Mouse (Mus musculus) liver, adult 2 months (tissue): Measurements from ENCODE around the gene Fntb. TPM values are rescaled to one million over a fixed set of nuclear protein-coding genes. Genes with fewer than 3 reads are reported as not detected.

Source experiments
- DNase-seq: peaks from one replicate; pipeline ENCODE4 v3.0.0-alpha.2; 2011; ENCODE audit warnings: low read depth, low spot score; ENCODE audit errors: extremely low read depth
- H3K27ac ChIP-seq: fragments of 200-500 bp; replicated peaks from 2 replicates; pipeline ENCODE4 v1.5.1; 2012; ENCODE audit warnings: low read depth, mild to moderate bottlenecking, control low read depth, inconsistent platforms, low read length; ENCODE audit not compliant: insufficient read depth
- H3K27me3 ChIP-seq: fragments of 200-500 bp; 2 replicates; pipeline ENCODE4 v1.6.1; 2012; ENCODE audit warnings: mild to moderate bottlenecking, moderate library complexity, low read length, inconsistent platforms; ENCODE audit not compliant: control insufficient read depth, insufficient read depth
- H3K36me3 ChIP-seq: fragments of 200-500 bp; 2 replicates; pipeline ENCODE4 v1.6.1; 2012; ENCODE audit warnings: low read length, inconsistent platforms; ENCODE audit not compliant: control insufficient read depth, insufficient read depth
- H3K4me1 ChIP-seq: fragments of 200-500 bp; 2 replicates; pipeline ENCODE4 v1.6.1; 2011; ENCODE audit warnings: low read length; ENCODE audit not compliant: control insufficient read depth, insufficient read depth
- H3K4me3 ChIP-seq: fragments of 200-500 bp; 2 replicates; pipeline ENCODE4 v1.5.1; 2011; ENCODE audit warnings: low read depth, mild to moderate bottlenecking, control low read depth, low read length, moderate library complexity; ENCODE audit not compliant: insufficient read depth
- H3K79me2 ChIP-seq: fragments of 200-500 bp; 2 replicates; pipeline ENCODE4 v1.6.1; 2012; ENCODE audit warnings: inconsistent platforms, mild to moderate bottlenecking, low read length, moderate library complexity; ENCODE audit not compliant: control insufficient read depth, insufficient read depth
- H3K9ac ChIP-seq: fragments of 200-500 bp; 2 replicates; pipeline ENCODE4 v1.6.1; 2012; ENCODE audit warnings: low read depth, mild to moderate bottlenecking, control low read depth, inconsistent platforms, low read length
- CTCF ChIP-seq: fragments of 200-500 bp; IDR thresholded peaks from 2 replicates; pipeline ENCODE4 v1.5.1; 2011; ENCODE audit warnings: low read depth, low read length, control low read depth
- POLR2A ChIP-seq: fragments of 200-500 bp; IDR thresholded peaks from 2 replicates; pipeline ENCODE4 v1.6.1; 2011; ENCODE audit warnings: low read length, control low read depth; ENCODE audit not compliant: insufficient read depth; ENCODE audit errors: extremely low read depth
- WGBS: fragments of 180-500 bp; shearing (Covaris S2); methylation state at CpG from one replicate; pipeline ENCODE4 v1.1.7; 2018; 5-methylcytosine and 5-hydroxymethylcytosine counted together
- polyA plus RNA-seq: library from polyadenylated mRNA; depleted of rRNA; stranded (reverse); fragments of >200 nt; gene quantifications from 2 replicates; pipeline ENCODE4 v1.2.3, GENCODE M21; 2012; rRNA removed
- total RNA-seq: library from RNA; depleted of rRNA; stranded (reverse); fragments of >200 nt; gene quantifications from 2 replicates; pipeline ENCODE4 v1.2.3, GENCODE M21; 2014; rRNA removed

The Fntb gene
- total and polyA plus RNA-seq, 2 experiments = 1.4 to 6.5 TPM

DNA sequence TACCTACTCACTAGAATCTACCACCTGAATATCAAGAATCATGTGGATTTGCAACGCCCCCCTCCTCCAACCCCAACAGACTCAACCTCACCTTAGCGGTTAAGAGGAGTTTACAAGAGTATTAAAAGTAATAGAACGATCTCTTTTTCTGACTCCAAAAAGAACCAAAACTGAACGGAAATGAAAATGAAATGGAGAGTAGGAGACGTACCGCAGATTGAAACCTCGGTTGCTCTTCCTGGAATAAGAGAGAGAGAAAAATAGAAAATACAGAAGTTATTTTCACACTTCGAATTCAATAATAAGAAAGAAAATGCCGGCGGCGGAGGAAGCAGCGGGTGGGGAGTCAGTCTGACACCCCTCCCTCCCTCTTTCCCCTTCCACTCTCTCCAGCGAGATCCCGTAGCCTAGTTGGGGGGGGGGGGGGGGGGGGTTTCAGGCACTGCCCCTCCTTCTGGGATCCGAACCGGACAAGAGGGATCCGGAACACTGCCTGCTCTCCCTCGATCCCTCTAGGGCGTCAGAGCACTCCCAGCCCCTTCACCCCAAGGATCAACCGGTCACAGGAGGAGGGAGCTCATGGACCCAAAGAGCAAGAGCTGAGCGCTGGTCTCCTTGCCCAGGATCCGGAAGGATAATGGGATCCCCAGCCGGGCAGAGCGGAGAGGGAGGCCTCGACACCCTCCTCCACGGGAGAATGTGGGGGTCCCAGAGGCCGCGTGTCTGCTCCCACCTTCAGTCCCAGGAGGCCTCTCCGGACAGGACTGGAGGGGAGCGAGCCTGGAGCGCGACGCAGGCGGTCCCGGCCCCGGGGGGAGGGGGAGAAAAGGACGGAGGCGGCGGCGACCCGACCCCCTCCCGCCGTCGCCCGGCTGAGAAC is 195.9 kb downstream of the Fntb start:
- H3K4me1 ChIP-seq = peaks cover 2% of the 10 kb centered on the region
- WGBS = 4% methylated on average over 41 of the region's 45 CpGs
- H3K27me3 ChIP-seq = no peaks in the 10 kb centered on the region
- peak overlapping the region; percentile 66 for H3K9ac ChIP-seq
- H3K27ac ChIP-seq = peak overlapping the region; percentile 33
- H3K36me3 ChIP-seq = 0 out of 2 replicates have a peak, but pooled peaks cover 4% of the 10 kb centered on the region
- peaks cover 10% of the 10 kb centered on the region; the same call in 1 of the 2 replicates for H3K79me2 ChIP-seq
- TF ChIP-seq POLR2A (no peak), CTCF (no peak)
- DNase-seq = no peak
- peak overlapping the region; percentile 76 for H3K4me3 ChIP-seq

DNA sequence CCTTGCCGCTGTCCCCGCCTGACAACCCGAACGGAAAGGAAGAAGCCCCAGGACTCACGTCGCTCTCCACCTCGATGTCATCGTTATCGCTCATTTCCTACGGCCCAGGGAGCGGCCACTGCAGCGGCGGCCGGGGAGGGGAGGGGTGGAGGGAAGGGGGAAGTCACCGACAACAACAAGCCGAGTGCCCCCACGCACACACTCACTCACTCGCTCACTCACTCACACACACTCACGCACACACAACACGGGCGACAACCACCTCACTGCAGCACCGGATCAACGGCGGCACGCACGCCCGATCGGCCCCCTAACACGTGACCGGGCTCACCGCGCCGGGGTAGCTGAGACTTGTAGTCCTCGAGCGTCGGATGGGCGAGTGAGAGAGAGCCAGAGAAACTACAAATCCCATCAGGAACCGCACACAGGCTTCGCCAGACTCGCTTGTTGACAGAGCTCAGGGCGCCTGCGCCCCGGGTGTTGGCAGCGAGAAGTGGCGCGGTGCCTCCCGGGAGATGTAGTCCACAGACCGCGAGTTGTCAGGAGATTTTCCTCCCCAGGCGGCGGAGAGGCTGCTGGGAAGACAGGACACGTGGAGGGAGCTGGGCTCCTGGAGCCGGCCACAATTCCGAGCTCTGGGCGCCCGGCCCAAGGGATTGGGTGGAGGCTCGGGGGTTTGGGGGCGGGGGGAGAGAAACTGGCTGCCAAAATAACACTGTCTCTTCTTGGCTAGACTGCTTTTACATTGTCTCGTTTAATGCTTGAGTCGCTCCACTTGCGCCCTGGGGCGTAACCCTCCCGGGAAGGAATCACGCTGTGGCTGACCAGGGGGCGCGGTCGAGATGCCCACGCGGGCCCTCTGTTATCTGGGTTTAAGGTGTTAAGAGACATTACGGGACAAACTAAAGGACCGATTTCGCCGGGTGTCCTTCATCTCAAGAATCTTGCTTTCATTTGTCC is 196.8 kb downstream of the Fntb start, which contains the start of gene Max:
Gene Max, minus strand, starts transcription at position 270 of the 960 bp plus-strand sequence.
- Histone ChIP-seq H3K4me3 (peak within 1 kb of the TSS; percentile 76), H3K36me3 (0 out of 2 replicates have a peak, but pooled peaks cover 4% of the 10 kb centered on the region), H3K9ac (peak within 1 kb of the TSS; percentile 66), H3K79me2 (peaks cover 10% of the 10 kb centered on the region; the same call in 1 of the 2 replicates), H3K27me3 (no peaks in the 10 kb centered on the region), H3K4me1 (peaks cover 2% of the 10 kb centered on the region), H3K27ac (peak within 1 kb of the TSS; percentile 33)
- under 1% methylated on average over 71 of the region's 73 CpGs for WGBS
- TF ChIP-seq POLR2A = peak; percentile 60; the same call in 1 of the 2 replicates
- TF ChIP-seq CTCF = no peak
- peak; percentile 99 for DNase-seq

DNA sequence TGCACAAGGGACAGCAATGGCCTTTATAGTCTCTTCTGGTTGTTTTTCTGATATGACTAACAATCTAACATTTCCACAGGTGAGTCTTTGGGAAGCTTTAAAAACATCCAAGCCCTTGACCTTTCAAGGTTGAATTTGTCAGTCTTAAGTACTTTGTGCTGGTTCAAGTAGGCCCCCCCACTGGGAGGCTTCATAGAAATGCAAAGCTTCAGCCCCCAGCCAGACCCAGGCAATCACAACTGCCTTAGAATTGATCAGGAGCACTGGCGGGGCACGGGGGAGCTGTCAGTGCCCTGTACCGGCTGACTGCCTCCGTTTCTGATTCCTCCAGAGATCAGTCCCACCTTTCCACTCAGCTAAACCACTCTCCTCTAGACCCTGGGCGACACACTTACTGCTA is 199.7 kb downstream of the Fntb start:
- H3K9ac ChIP-seq = no peak overlapping the region
- WGBS = 79% methylated on average over 5 of the region's 5 CpGs
- TF ChIP-seq CTCF = no peak
- no peak for TF ChIP-seq POLR2A

DNA sequence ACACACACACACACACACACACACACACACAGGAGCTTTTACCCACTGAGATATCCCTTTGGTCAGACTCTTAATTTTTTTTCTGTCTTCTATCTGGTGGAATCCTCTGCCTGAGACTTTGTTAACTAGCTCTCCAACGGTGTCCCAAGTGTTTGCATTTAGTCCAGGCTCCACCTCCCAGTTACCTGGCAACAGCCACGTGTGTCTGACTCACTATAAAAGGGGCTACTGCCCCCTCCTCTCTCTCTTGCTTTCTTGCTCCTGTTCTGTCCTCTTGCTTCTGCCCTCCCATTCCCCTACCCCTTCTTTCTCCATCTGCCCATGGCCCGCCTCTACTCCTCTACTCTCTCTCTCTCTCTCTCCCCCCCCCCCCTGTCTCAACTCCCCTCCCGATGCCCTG is 200.5 kb downstream of the Fntb start:
- no peak for DNase-seq
- WGBS = 20% methylated on average over 3 of the region's 4 CpGs
- TF ChIP-seq POLR2A (no peak), CTCF (no peak)
- H3K36me3 ChIP-seq = no peaks in the 10 kb centered on the region
- H3K9ac ChIP-seq = no peak overlapping the region
- H3K27me3 ChIP-seq = no peaks in the 10 kb centered on the region
- peaks cover under 1% of the 10 kb centered on the region for H3K4me1 ChIP-seq
- H3K79me2 ChIP-seq = peaks cover 8% of the 10 kb centered on the region; the same call in 1 of the 2 replicates
- H3K4me3 ChIP-seq = no peak overlapping the region
- H3K27ac ChIP-seq = no peak overlapping the region

More for the DNA sequence above, 199.7 kb downstream of the Fntb start:
- H3K4me1 ChIP-seq = peaks cover 2% of the 10 kb centered on the region
- H3K79me2 ChIP-seq = peaks cover 10% of the 10 kb centered on the region; the same call in 1 of the 2 replicates
- no peak overlapping the region for H3K27ac ChIP-seq
- H3K27me3 ChIP-seq = no peaks in the 10 kb centered on the region
- no peaks in the 10 kb centered on the region for H3K36me3 ChIP-seq
- no peak overlapping the region for H3K4me3 ChIP-seq
- no peak for DNase-seq

Other genes with a start within 250 kb of the Fntb start
- 16.5 and 27.0 TPM in 2 replicates for gene Plekhg3, start 234.7 kb upstream of the Fntb start, total RNA-seq
- 12.5 and 17.1 TPM in 2 replicates for gene Plekhg3, start 234.7 kb upstream of the Fntb start, polyA plus RNA-seq
- 0.46 and 0.54 TPM in 2 replicates for gene Sptb, start 55.0 kb upstream of the Fntb start, total RNA-seq
- gene Sptb, start 55.0 kb upstream of the Fntb start, polyA plus RNA-seq = 0.31 and 0.43 TPM in 2 replicates
- 94.0 and 99.2 TPM in 2 replicates for gene Churc1, start 51 bp upstream of the Fntb start, total RNA-seq
- 51.8 and 54.8 TPM in 2 replicates for gene Churc1, start 51 bp upstream of the Fntb start, polyA plus RNA-seq
- gene Gpx2, start 30.0 kb downstream of the Fntb start, total RNA-seq = 0.09 TPM in 1 of 2 replicates, not detected in the other
- 0.15 and 0.21 TPM in 2 replicates for gene Gpx2, start 30.0 kb downstream of the Fntb start, polyA plus RNA-seq
- gene Rab15, start 57.3 kb downstream of the Fntb start, total RNA-seq = 0.20 TPM in 1 of 2 replicates, not detected in the other
- 0.11 TPM in 1 of 2 replicates, not detected in the other for gene Rab15, start 57.3 kb downstream of the Fntb start, polyA plus RNA-seq
- 8.3 and 8.6 TPM in 2 replicates for gene Max, start 196.6 kb downstream of the Fntb start, total RNA-seq
- gene Max, start 196.6 kb downstream of the Fntb start, polyA plus RNA-seq = 8.8 and 10.1 TPM in 2 replicates